8 mouse cellular contexts compared by ENCODE assay signal in the genomic region with DNA sequence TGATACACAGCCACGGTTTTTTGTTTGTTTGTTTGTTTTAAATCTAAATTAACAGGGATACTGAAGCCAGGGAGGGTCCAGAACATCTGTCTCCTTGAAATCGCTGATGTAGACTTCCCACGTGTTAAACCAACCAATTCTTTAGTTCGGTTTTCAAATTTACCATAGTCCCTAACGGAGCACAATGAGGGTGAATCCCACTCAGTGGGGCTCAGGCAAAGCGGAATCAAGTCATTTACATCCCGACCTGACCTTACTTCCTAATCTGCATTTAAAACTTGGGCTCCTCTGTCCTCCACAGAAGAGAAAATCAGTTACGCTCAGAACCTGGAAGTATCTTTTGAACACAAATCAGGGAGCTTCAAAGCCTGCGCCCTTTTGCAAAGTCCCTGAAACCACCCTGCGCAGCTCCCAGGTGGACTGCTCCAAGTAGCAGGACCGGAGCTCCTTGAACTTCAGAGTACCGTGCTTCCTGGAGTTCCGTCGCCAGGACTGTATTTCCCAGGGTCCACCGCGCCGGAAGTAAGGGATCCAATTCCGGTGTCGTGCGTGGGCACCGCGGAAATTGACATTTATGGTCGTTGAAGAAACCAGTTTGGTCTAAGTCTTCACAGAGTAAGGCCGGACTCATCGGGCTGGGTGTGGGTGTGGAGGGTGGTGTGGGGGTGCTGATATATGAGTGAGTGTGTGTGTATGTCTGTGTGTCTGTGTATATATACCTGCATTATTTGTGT. TPM values are rescaled to one million over a fixed set of nuclear protein-coding genes. Genes with fewer than 3 reads are reported as not detected.
DNase-seq lines count a peak whose midpoint lies in the region; ATAC-seq and TF ChIP-seq lines count a peak whose summit lies in the region.

No protein-coding gene starts in this region.

- H3K36me3 ChIP-seq in megakaryocyte, embryonic 14.5 days (replicated peaks; ENCODE audit: low read length): peaks cover 25% of the 10 kb centered on the region

- peak overlapping the region; percentile 87 for H3K27ac ChIP-seq in gastrocnemius, adult 2 months

- peaks cover 16% of the 10 kb centered on the region for H3K4me1 ChIP-seq in megakaryocyte, embryonic 14.5 days

- H3K9me3 ChIP-seq in megakaryocyte, embryonic 14.5 days: no peaks in the 10 kb centered on the region

- no peak for TF ChIP-seq CTCF in gastrocnemius, adult 2 months (IDR thresholded peaks at IDR 0.05)

- intact Hi-C loops in gastrocnemius, adult 2 months (cut with DNase I): loop anchor here (10.0 kb wide), 1 partner anchor 70 kb away; the partner anchor contains the start of gene Zfp60

- H3K4me3 ChIP-seq in gastrocnemius, adult 2 months: peak overlapping the region; percentile 77
- H3K4me3 ChIP-seq in megakaryocyte, embryonic 14.5 days (replicated peaks): peak overlapping the region; percentile 96

- no peaks in the 10 kb centered on the region for H3K27me3 ChIP-seq in megakaryocyte, embryonic 14.5 days (replicated peaks)

- DNase-seq in ZHBTc4 (ENCODE audit: low read depth, low spot score): peak; percentile 93
- peak; percentile 83 for DNase-seq in gastrocnemius, adult 2 months
- peak; percentile 44 for DNase-seq in hindlimb bud, embryonic 11.5 days (ENCODE audit: extremely low spot score, low read depth, low spot score)
- peak; percentile 69 to 81 for DNase-seq in left cerebral cortex, adult 8-10 months (ENCODE audit: low spot score in 2 of 2)
- peak; percentile 88 to 90 for DNase-seq in right cerebral cortex, postnatal 10 days (ENCODE audit: low spot score in 2 of 2)
- peak; percentile 79 for DNase-seq in urinary bladder, postnatal 25 days (ENCODE audit: low spot score)

- peak; percentile 96 for ATAC-seq in common myeloid progenitor, adult 5-6 weeks (replicated peaks; ENCODE audit: low read depth, poor library complexity, severe bottlenecking)

RNA-seq across cellular contexts. Expression of gene Zfp626, which starts 2.5 kb away (rescaled TPM):
- total RNA-seq in common myeloid progenitor, adult 5-6 weeks (2017): 6.7 and 9.8 TPM in 2 replicates
- total RNA-seq in gastrocnemius, adult 2 months (2021): 1 to 10 TPM; 4.0 to 5.0 TPM
- 10 to 100 TPM in 1 of 4 experiments, 1 to 10 TPM in 3; 9.3 to 11.0 (median 9.5) TPM for total RNA-seq in left cerebral cortex, adult 8-10 months (2022)
- 0.03 TPM in 1 of 2 replicates, not detected in the other for polyA plus RNA-seq in megakaryocyte, embryonic 14.5 days (2012; ENCODE audit: insufficient read depth, low replicate concordance)

RNA-seq across cellular contexts. Expression of gene Zfp59, which starts 33.9 kb away (rescaled TPM):
- total RNA-seq in common myeloid progenitor, adult 5-6 weeks (2017): 5.0 and 8.3 TPM in 2 replicates
- 1 to 10 TPM; 2.3 to 2.7 TPM for total RNA-seq in gastrocnemius, adult 2 months (2021)
- 1 to 10 TPM; 4.6 to 5.7 (median 5.3) TPM for total RNA-seq in left cerebral cortex, adult 8-10 months (2022)
- not detected in 2 replicates for polyA plus RNA-seq in megakaryocyte, embryonic 14.5 days (2012; ENCODE audit: insufficient read depth, low replicate concordance)

RNA-seq across cellular contexts. Expression of gene Zfp607a, which starts 52.9 kb away (rescaled TPM):
- total RNA-seq in common myeloid progenitor, adult 5-6 weeks (2017): 11.0 and 15.0 TPM in 2 replicates
- total RNA-seq in gastrocnemius, adult 2 months (2021): 1 to 10 TPM; 2.1 to 2.3 TPM
- total RNA-seq in left cerebral cortex, adult 8-10 months (2022): 1 to 10 TPM; 1.7 to 2.3 (median 2.1) TPM
- not detected in 2 replicates for polyA plus RNA-seq in megakaryocyte, embryonic 14.5 days (2012; ENCODE audit: insufficient read depth, low replicate concordance)

Comparison
In these comparisons a context has a peak if more than half of its experiments do, and no peak if none do; other contexts are left out.
1. Peak in every context shown above with its lines: DNase-seq, ATAC-seq, H3K4me3 ChIP-seq and H3K27ac ChIP-seq.